Mouse (Mus musculus) regulatory T cell (primary cell): ENCODE data around the gene Zdhhc14.
"Not testable (repeated sequence)": the region's sequence is repeated elsewhere in the genome, so short reads cannot be mapped to it uniquely, and the experiment has no call there.

Experiments used
- in situ Hi-C: fragments of 300-600 bp; cut with MboI, MseI; formaldehyde crosslinking; loops from one replicate; pipeline ENCODE4 v1.15.1; 2025; ENCODE audit warnings: high pct_unique_total_duplicates

Gene Zdhhc14

GRCm38 (mm10) chr17:5600505-5601027, 108.2 kb downstream of the Zdhhc14 start:
- in situ Hi-C loops, result no loop called here

- in situ Hi-C loops, result no loop called here
Measured at GRCm38 (mm10) chr17:5601953-5602352, 109.6 kb downstream of the Zdhhc14 start.

- in situ Hi-C loops, result no loop called here
Measured at GRCm38 (mm10) chr17:5606151-5606591, 113.8 kb downstream of the Zdhhc14 start.

GRCm38 (mm10) chr17:5607352-5607751, 115.0 kb downstream of the Zdhhc14 start:
- in situ Hi-C loops, result no loop called here

- in situ Hi-C loops, result no loop called here
Measured at GRCm38 (mm10) chr17:5609875-5610552, 117.7 kb downstream of the Zdhhc14 start.

- in situ Hi-C loops, result no loop called here
Measured at GRCm38 (mm10) chr17:5612236-5612635, 119.9 kb downstream of the Zdhhc14 start.

- in situ Hi-C loops, result no loop called here
Measured at GRCm38 (mm10) chr17:5614771-5615318, 122.5 kb downstream of the Zdhhc14 start.

- in situ Hi-C loops, result no loop called here
Measured at GRCm38 (mm10) chr17:5621626-5622591, 129.6 kb downstream of the Zdhhc14 start.

- in situ Hi-C loops, result no loop called here
Measured at GRCm38 (mm10) chr17:5622764-5623163, 130.4 kb downstream of the Zdhhc14 start.

GRCm38 (mm10) chr17:5623181-5623580, 130.8 kb downstream of the Zdhhc14 start:
- in situ Hi-C loops, result no loop called here

GRCm38 (mm10) chr17:5624815-5625214, 132.5 kb downstream of the Zdhhc14 start:
- in situ Hi-C loops, result not testable (repeated sequence)

- in situ Hi-C loops, result no loop called here
Measured at GRCm38 (mm10) chr17:5626402-5626801, 134.0 kb downstream of the Zdhhc14 start.

- in situ Hi-C loops, result no loop called here
Measured at GRCm38 (mm10) chr17:5627664-5628063, 135.3 kb downstream of the Zdhhc14 start.

GRCm38 (mm10) chr17:5629651-5630050, 137.3 kb downstream of the Zdhhc14 start:
- in situ Hi-C loops, result no loop called here

GRCm38 (mm10) chr17:5635254-5635653, 142.9 kb downstream of the Zdhhc14 start:
- in situ Hi-C loops, result no loop called here

- in situ Hi-C loops, result no loop called here
Measured at GRCm38 (mm10) chr17:5641436-5641835, 149.1 kb downstream of the Zdhhc14 start.

GRCm38 (mm10) chr17:5642918-5643721, 150.8 kb downstream of the Zdhhc14 start:
- in situ Hi-C loops, result no loop called here

GRCm38 (mm10) chr17:5650124-5650523, 157.8 kb downstream of the Zdhhc14 start:
- in situ Hi-C loops, result no loop called here

- in situ Hi-C loops, result no loop called here
Measured at GRCm38 (mm10) chr17:5650642-5651041, 158.3 kb downstream of the Zdhhc14 start.

GRCm38 (mm10) chr17:5651551-5651950, 159.2 kb downstream of the Zdhhc14 start:
- in situ Hi-C loops, result no loop called here

GRCm38 (mm10) chr17:5653981-5654380, 161.6 kb downstream of the Zdhhc14 start:
- in situ Hi-C loops, result no loop called here
